Mouse (Mus musculus): ENCODE data around the gene Ndufa6.

DNA sequence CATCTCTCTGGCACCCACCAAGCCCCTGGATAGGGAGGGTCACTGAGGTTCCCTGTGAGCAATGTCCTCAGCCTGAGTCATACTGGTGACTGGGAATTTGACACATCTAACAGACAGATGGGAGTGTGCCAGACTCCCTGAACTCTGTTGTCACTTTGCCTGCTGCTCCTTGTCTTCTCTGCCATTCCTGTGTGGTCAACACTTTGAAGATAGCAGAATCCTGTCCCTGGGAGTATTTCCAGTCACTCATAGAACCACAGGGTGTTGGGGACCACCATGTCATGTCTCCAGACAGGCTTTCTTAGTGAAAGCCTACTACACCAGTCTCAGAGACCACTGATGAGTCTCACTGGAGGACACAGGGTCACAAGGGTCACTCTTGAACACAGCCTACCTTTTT is 48.0 kb upstream of the Ndufa6 start:
- TF ChIP-seq ZNF384 (IDR thresholded peaks at IDR 0.05; ENCODE audit: low read depth, low read length) (no peak), MAFK (IDR thresholded peaks at IDR 0.05; ENCODE audit: insufficient read depth, low read depth, low read length) (no peak)
